Mouse (Mus musculus) ES-E14 (cell line): ENCODE results near the gene Gast.

Experiments
- CHD2 ChIP-seq: IDR thresholded peaks from 2 replicates; pipeline ENCODE4 v1.6.1; 2014; ENCODE audit warnings: mild to moderate bottlenecking, low read depth, low read length, inconsistent platforms
- MAFK ChIP-seq: IDR thresholded peaks from 2 replicates; pipeline ENCODE4 v1.6.1; 2014; ENCODE audit warnings: mild to moderate bottlenecking, low read depth, low read length, inconsistent platforms; ENCODE audit not compliant: insufficient read depth
- ZC3H11A ChIP-seq: IDR thresholded peaks from 2 replicates; pipeline ENCODE4 v1.6.1; 2012; ENCODE audit warnings: low read depth, mild to moderate bottlenecking, inconsistent platforms, low read length, borderline replicate concordance

- TF ChIP-seq CHD2 (no peak), ZC3H11A (no peak), MAFK (no peak)
These were observed 43.8 kb downstream of the Gast start for GRCm38 (mm10) chr11:100377989-100378388.
